Mouse (Mus musculus) midbrain, embryonic 12.5 days (tissue): ENCODE data around the gene E130311K13Rik. TPM values are rescaled to one million over a fixed set of nuclear protein-coding genes. Genes with fewer than 3 reads are reported as not detected.
A peak's percentile ranks its signal among the peaks of the same experiment; 100 is the strongest.

Source experiments
- ATAC-seq: fragments of 200-750 bp; cut with Nextera tagmentation; 2 replicates; pipeline ENCODE4 v1.8.0; 2017; ENCODE audit warnings: low read depth, moderate TSS enrichment, moderate library complexity; ENCODE audit not compliant: low FRiP score
- H3K27ac ChIP-seq: fragments of 300-500 bp; sonication (generic); replicated peaks from 2 replicates; pipeline ENCODE4 v1.5.1; 2016; ENCODE audit warnings: mild to moderate bottlenecking
- H3K27me3 ChIP-seq: fragments of 300-500 bp; sonication (generic); 2 replicates; pipeline ENCODE4 v1.6.1; 2016; ENCODE audit warnings: mild to moderate bottlenecking
- H3K36me3 ChIP-seq: fragments of 300-500 bp; sonication (generic); 2 replicates; pipeline ENCODE4 v1.6.1; 2016
- H3K4me1 ChIP-seq: fragments of 300-500 bp; sonication (generic); 2 replicates; pipeline ENCODE4 v1.6.1; 2016
- H3K4me2 ChIP-seq: fragments of 300-500 bp; sonication (generic); replicated peaks from 2 replicates; pipeline ENCODE4 v1.6.1; 2016; ENCODE audit warnings: mild to moderate bottlenecking, moderate library complexity
- H3K4me3 ChIP-seq: fragments of 300-500 bp; sonication (generic); 2 replicates; pipeline ENCODE4 v1.5.1; 2016; ENCODE audit warnings: mild to moderate bottlenecking
- H3K9ac ChIP-seq: fragments of 300-500 bp; sonication (generic); replicated peaks from 2 replicates; pipeline ENCODE4 v1.6.1; 2016; ENCODE audit warnings: mild to moderate bottlenecking, moderate library complexity
- H3K9me3 ChIP-seq: fragments of 300-500 bp; sonication (generic); 2 replicates; pipeline ENCODE4 v1.6.1; 2016; ENCODE audit warnings: mild to moderate bottlenecking
- WGBS: fragments of 180-500 bp; shearing (Covaris S2); methylation state at CpG from one replicate; pipeline ENCODE4 v1.1.7; 2016; 5-methylcytosine and 5-hydroxymethylcytosine counted together
- polyA plus RNA-seq: library from polyadenylated mRNA; unstranded; fragments of >200 nt; fragmentation: Nextera tagmentation; extraction: Ambion mirVana; gene quantifications from 2 replicates; pipeline ENCODE4 v1.2.1, GENCODE M21; 2016

E130311K13Rik gene
- polyA plus RNA-seq, 1 experiment from 2014 or later = 3.6 TPM

GRCm38 (mm10) chr3:63881065-63881464 lies 48.2 kb downstream of the E130311K13Rik start:
- no peak for ATAC-seq
- H3K9me3 ChIP-seq = peaks cover 8% of the 10 kb centered on the region; the same call in 1 of the 2 replicates
- H3K27ac ChIP-seq = no peak overlapping the region
- 87% methylated on average over 2 of the region's 2 CpGs for WGBS
- H3K36me3 ChIP-seq = peaks cover 16% of the 10 kb centered on the region
- H3K4me3 ChIP-seq = no peak overlapping the region
- H3K9ac ChIP-seq = no peak overlapping the region
- H3K4me1 ChIP-seq = peaks cover 12% of the 10 kb centered on the region
- no peak overlapping the region for H3K4me2 ChIP-seq
- H3K27me3 ChIP-seq = no peaks in the 10 kb centered on the region

GRCm38 (mm10) chr3:63878995-63879666 lies 50.1 kb downstream of the E130311K13Rik start:
- WGBS = 5% methylated on average over 4 of the region's 4 CpGs
- Histone ChIP-seq H3K9me3 (no peaks in the 10 kb centered on the region), H3K4me2 (no peak overlapping the region), H3K27ac (peak overlapping the region; percentile 55), H3K9ac (no peak overlapping the region), H3K4me1 (peaks cover 12% of the 10 kb centered on the region), H3K36me3 (no peaks in the 10 kb centered on the region), H3K4me3 (no peak overlapping the region), H3K27me3 (no peaks in the 10 kb centered on the region)
- ATAC-seq = peak; percentile 89

- 14% methylated on average over 1 of the region's 1 CpGs for WGBS
- Histone ChIP-seq H3K27me3 (no peaks in the 10 kb centered on the region), H3K4me2 (no peak overlapping the region), H3K27ac (no peak overlapping the region), H3K9me3 (no peaks in the 10 kb centered on the region), H3K4me1 (peaks cover 23% of the 10 kb centered on the region), H3K4me3 (no peak overlapping the region), H3K36me3 (peaks cover 14% of the 10 kb centered on the region), H3K9ac (no peak overlapping the region)
- ATAC-seq = no peak
Measured at GRCm38 (mm10) chr3:63872818-63873217, 56.5 kb downstream of the E130311K13Rik start.

GRCm38 (mm10) chr3:63871249-63871648 lies 58.0 kb downstream of the E130311K13Rik start:
- H3K4me1 ChIP-seq = peaks cover 23% of the 10 kb centered on the region
- H3K9me3 ChIP-seq = no peaks in the 10 kb centered on the region
- H3K4me3 ChIP-seq = no peak overlapping the region
- peaks cover 14% of the 10 kb centered on the region for H3K36me3 ChIP-seq
- ATAC-seq = peak; percentile 77
- WGBS = 5% methylated on average over 2 of the region's 2 CpGs
- H3K27ac ChIP-seq = 0 out of 2 replicates have a peak overlapping the region, but pooled peaks have one; percentile 30
- no peaks in the 10 kb centered on the region for H3K27me3 ChIP-seq
- H3K9ac ChIP-seq = no peak overlapping the region
- no peak overlapping the region for H3K4me2 ChIP-seq

DNA sequence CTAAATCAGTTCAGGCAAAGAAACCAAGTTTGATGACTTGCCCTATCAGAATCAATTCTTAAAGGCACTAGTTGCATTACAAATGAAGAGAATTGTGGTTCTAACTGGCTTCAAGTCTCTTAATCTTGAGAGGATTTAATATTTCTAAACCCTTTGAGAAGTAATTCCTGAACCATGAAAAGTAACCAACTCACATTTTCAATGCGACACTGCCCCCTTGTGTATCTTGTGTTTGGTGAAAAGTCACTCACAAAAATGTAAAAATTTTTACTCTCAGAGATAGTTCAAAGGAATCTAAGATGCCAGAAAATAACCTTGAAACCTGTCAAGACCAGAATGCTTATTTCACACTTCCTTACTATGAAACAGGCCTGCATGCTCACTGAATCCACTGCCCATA lies 61.0 kb downstream of the E130311K13Rik start:
- 67% methylated on average over 1 of the region's 1 CpGs for WGBS

GRCm38 (mm10) chr3:63865069-63865468 lies 64.2 kb downstream of the E130311K13Rik start:
- H3K36me3 ChIP-seq = peaks cover 7% of the 10 kb centered on the region
- WGBS = 64% methylated on average over 2 of the region's 2 CpGs
- H3K4me2 ChIP-seq = no peak overlapping the region
- ATAC-seq = no peak
- H3K9me3 ChIP-seq = no peaks in the 10 kb centered on the region
- no peak overlapping the region for H3K4me3 ChIP-seq
- H3K27ac ChIP-seq = no peak overlapping the region
- no peak overlapping the region for H3K9ac ChIP-seq
- no peaks in the 10 kb centered on the region for H3K27me3 ChIP-seq
- no peaks in the 10 kb centered on the region for H3K4me1 ChIP-seq

More for the DNA sequence above, 61.0 kb downstream of the E130311K13Rik start:
- H3K9me3 ChIP-seq = no peaks in the 10 kb centered on the region
- H3K9ac ChIP-seq = no peak overlapping the region
- ATAC-seq = no peak
- H3K4me1 ChIP-seq = peaks cover 21% of the 10 kb centered on the region
- H3K4me2 ChIP-seq = no peak overlapping the region
- no peak overlapping the region for H3K4me3 ChIP-seq
- H3K36me3 ChIP-seq = peaks cover 14% of the 10 kb centered on the region
- no peaks in the 10 kb centered on the region for H3K27me3 ChIP-seq
- H3K27ac ChIP-seq = no peak overlapping the region

Other genes with a start within 250 kb of the E130311K13Rik start
- 34.0 and 34.4 TPM in 2 replicates for gene Plch1, start 30.0 kb downstream of the E130311K13Rik start, polyA plus RNA-seq
- 13.5 and 15.2 TPM in 2 replicates for gene Slc33a1, start 35.3 kb upstream of the E130311K13Rik start, polyA plus RNA-seq
- 62.6 and 63.8 TPM in 2 replicates for gene Gmps, start 46.6 kb upstream of the E130311K13Rik start, polyA plus RNA-seq
- gene Vmn2r1, start 152.1 kb upstream of the E130311K13Rik start, polyA plus RNA-seq = 0.07 and 0.14 TPM in 2 replicates
- gene Vmn2r2, start 212.5 kb upstream of the E130311K13Rik start, polyA plus RNA-seq = not detected in 2 replicates